Mouse (Mus musculus): ENCODE measurements around the gene Doc2b. TPM values are rescaled to one million over a fixed set of nuclear protein-coding genes. Genes with fewer than 3 reads are reported as not detected.

Doc2b gene
- polyA plus RNA-seq, 1 experiment from 2014 or later = 1.2 TPM

- WGBS = 88% methylated on average over 8 of the region's 8 CpGs
- no peak overlapping the region for H3K4me2 ChIP-seq (replicated peaks; ENCODE audit: low read depth, low read length)
- H3K4me3 ChIP-seq (ENCODE audit: low read length) = no peak overlapping the region
- no peaks in the 10 kb centered on the region for H3K9me3 ChIP-seq (ENCODE audit: control insufficient read depth, low read length)
- 0 out of 2 replicates have a peak, but pooled peaks cover 3% of the 10 kb centered on the region for H3K4me1 ChIP-seq (ENCODE audit: control insufficient read depth, insufficient read depth, low read length)
- ATAC-seq (ENCODE audit: low FRiP score, low TSS enrichment) = no peak
- H3K27me3 ChIP-seq (ENCODE audit: control insufficient read depth, insufficient read depth, low read length) = no peaks in the 10 kb centered on the region
- no peak overlapping the region for H3K9ac ChIP-seq (ENCODE audit: low read depth, low read length)
- peaks cover 94% of the 10 kb centered on the region for H3K36me3 ChIP-seq (ENCODE audit: control insufficient read depth, insufficient read depth, low read length)
- H3K27ac ChIP-seq (ENCODE audit: low read depth, low read length) = no peak overlapping the region
Observed at GRCm38 (mm10) chr11:75756687-75757086, 39.2 kb downstream of the Doc2b start.

- Histone ChIP-seq H3K9ac (ENCODE audit: low read depth, low read length) (no peak overlapping the region), H3K4me1 (ENCODE audit: control insufficient read depth, insufficient read depth, low read length) (peaks cover 3% of the 10 kb centered on the region; the same call in 1 of the 2 replicates), H3K27ac (ENCODE audit: low read depth, low read length) (no peak overlapping the region), H3K4me3 (ENCODE audit: low read length) (no peak overlapping the region), H3K9me3 (ENCODE audit: control insufficient read depth, low read length) (no peaks in the 10 kb centered on the region), H3K27me3 (ENCODE audit: control insufficient read depth, insufficient read depth, low read length) (no peaks in the 10 kb centered on the region), H3K4me2 (replicated peaks; ENCODE audit: low read depth, low read length) (no peak overlapping the region), H3K36me3 (ENCODE audit: control insufficient read depth, insufficient read depth, low read length) (peaks cover 49% of the 10 kb centered on the region)
- no peak for ATAC-seq (ENCODE audit: low FRiP score, low TSS enrichment)
- WGBS = 79% methylated on average over 4 of the region's 4 CpGs
Observed at GRCm38 (mm10) chr11:75751082-75751481, 44.8 kb downstream of the Doc2b start.

GRCm38 (mm10) chr11:75750537-75750936 lies 45.3 kb downstream of the Doc2b start:
- Histone ChIP-seq H3K4me2 (replicated peaks; ENCODE audit: low read depth, low read length) (no peak overlapping the region), H3K36me3 (ENCODE audit: control insufficient read depth, insufficient read depth, low read length) (peaks cover 44% of the 10 kb centered on the region), H3K27ac (ENCODE audit: low read depth, low read length) (no peak overlapping the region), H3K4me3 (ENCODE audit: low read length) (no peak overlapping the region), H3K9me3 (ENCODE audit: control insufficient read depth, low read length) (no peaks in the 10 kb centered on the region), H3K4me1 (ENCODE audit: control insufficient read depth, insufficient read depth, low read length) (peaks cover 3% of the 10 kb centered on the region; the same call in 1 of the 2 replicates), H3K27me3 (ENCODE audit: control insufficient read depth, insufficient read depth, low read length) (no peaks in the 10 kb centered on the region), H3K9ac (ENCODE audit: low read depth, low read length) (no peak overlapping the region)
- WGBS = 85% methylated on average over 1 of the region's 1 CpGs
- no peak for ATAC-seq (ENCODE audit: low FRiP score, low TSS enrichment)

GRCm38 (mm10) chr11:75744761-75745160 lies 51.1 kb downstream of the Doc2b start:
- H3K36me3 ChIP-seq (ENCODE audit: control insufficient read depth, insufficient read depth, low read length) = peaks cover 14% of the 10 kb centered on the region; the same call in 1 of the 2 replicates
- H3K27me3 ChIP-seq (ENCODE audit: control insufficient read depth, insufficient read depth, low read length) = no peaks in the 10 kb centered on the region
- H3K4me2 ChIP-seq (replicated peaks; ENCODE audit: low read depth, low read length) = no peak overlapping the region
- no peak overlapping the region for H3K4me3 ChIP-seq (ENCODE audit: low read length)
- WGBS = 94% methylated on average over 3 of the region's 3 CpGs
- H3K9me3 ChIP-seq (ENCODE audit: control insufficient read depth, low read length) = no peaks in the 10 kb centered on the region
- H3K9ac ChIP-seq (ENCODE audit: low read depth, low read length) = no peak overlapping the region
- no peak for ATAC-seq (ENCODE audit: low FRiP score, low TSS enrichment)
- no peak overlapping the region for H3K27ac ChIP-seq (ENCODE audit: low read depth, low read length)
- peaks cover 4% of the 10 kb centered on the region for H3K4me1 ChIP-seq (ENCODE audit: control insufficient read depth, insufficient read depth, low read length)

GRCm38 (mm10) chr11:75741615-75742014 lies 54.2 kb downstream of the Doc2b start:
- H3K27ac ChIP-seq (ENCODE audit: low read depth, low read length) = no peak overlapping the region
- H3K4me2 ChIP-seq (replicated peaks; ENCODE audit: low read depth, low read length) = no peak overlapping the region
- 81% methylated on average over 3 of the region's 3 CpGs for WGBS
- ATAC-seq (ENCODE audit: low FRiP score, low TSS enrichment) = no peak
- no peak overlapping the region for H3K4me3 ChIP-seq (ENCODE audit: low read length)
- no peak overlapping the region for H3K9ac ChIP-seq (ENCODE audit: low read depth, low read length)
- peaks cover 10% of the 10 kb centered on the region for H3K4me1 ChIP-seq (ENCODE audit: control insufficient read depth, insufficient read depth, low read length)
- no peaks in the 10 kb centered on the region for H3K27me3 ChIP-seq (ENCODE audit: control insufficient read depth, insufficient read depth, low read length)
- H3K9me3 ChIP-seq (ENCODE audit: control insufficient read depth, low read length) = no peaks in the 10 kb centered on the region
- peaks cover 13% of the 10 kb centered on the region; the same call in 1 of the 2 replicates for H3K36me3 ChIP-seq (ENCODE audit: control insufficient read depth, insufficient read depth, low read length)

GRCm38 (mm10) chr11:75740204-75740603 lies 55.6 kb downstream of the Doc2b start:
- no peak overlapping the region for H3K27ac ChIP-seq (ENCODE audit: low read depth, low read length)
- no peak overlapping the region for H3K4me2 ChIP-seq (replicated peaks; ENCODE audit: low read depth, low read length)
- WGBS = 74% methylated on average over 3 of the region's 3 CpGs
- H3K27me3 ChIP-seq (ENCODE audit: control insufficient read depth, insufficient read depth, low read length) = no peaks in the 10 kb centered on the region
- no peaks in the 10 kb centered on the region for H3K9me3 ChIP-seq (ENCODE audit: control insufficient read depth, low read length)
- no peak overlapping the region for H3K4me3 ChIP-seq (ENCODE audit: low read length)
- H3K9ac ChIP-seq (ENCODE audit: low read depth, low read length) = no peak overlapping the region
- peaks cover 13% of the 10 kb centered on the region; the same call in 1 of the 2 replicates for H3K36me3 ChIP-seq (ENCODE audit: control insufficient read depth, insufficient read depth, low read length)
- H3K4me1 ChIP-seq (ENCODE audit: control insufficient read depth, insufficient read depth, low read length) = peaks cover 21% of the 10 kb centered on the region
- no peak for ATAC-seq (ENCODE audit: low FRiP score, low TSS enrichment)

- Histone ChIP-seq H3K4me2 (replicated peaks; ENCODE audit: low read depth, low read length) (no peak overlapping the region), H3K9ac (ENCODE audit: low read depth, low read length) (no peak overlapping the region), H3K9me3 (ENCODE audit: control insufficient read depth, low read length) (no peaks in the 10 kb centered on the region), H3K4me1 (ENCODE audit: control insufficient read depth, insufficient read depth, low read length) (peaks cover 27% of the 10 kb centered on the region), H3K36me3 (ENCODE audit: control insufficient read depth, insufficient read depth, low read length) (peaks cover 13% of the 10 kb centered on the region; the same call in 1 of the 2 replicates), H3K4me3 (ENCODE audit: low read length) (no peak overlapping the region), H3K27me3 (ENCODE audit: control insufficient read depth, insufficient read depth, low read length) (no peaks in the 10 kb centered on the region), H3K27ac (ENCODE audit: low read depth, low read length) (no peak overlapping the region)
- 92% methylated on average over 7 of the region's 7 CpGs for WGBS
- ATAC-seq (ENCODE audit: low FRiP score, low TSS enrichment) = no peak
Observed at GRCm38 (mm10) chr11:75738477-75738821, 57.4 kb downstream of the Doc2b start.

- peaks cover 12% of the 10 kb centered on the region; the same call in 1 of the 2 replicates for H3K36me3 ChIP-seq (ENCODE audit: control insufficient read depth, insufficient read depth, low read length)
- no peak overlapping the region for H3K27ac ChIP-seq (ENCODE audit: low read depth, low read length)
- H3K4me1 ChIP-seq (ENCODE audit: control insufficient read depth, insufficient read depth, low read length) = peaks cover 27% of the 10 kb centered on the region
- no peak overlapping the region for H3K9ac ChIP-seq (ENCODE audit: low read depth, low read length)
- no peak overlapping the region for H3K4me3 ChIP-seq (ENCODE audit: low read length)
- no peaks in the 10 kb centered on the region for H3K9me3 ChIP-seq (ENCODE audit: control insufficient read depth, low read length)
- no peaks in the 10 kb centered on the region for H3K27me3 ChIP-seq (ENCODE audit: control insufficient read depth, insufficient read depth, low read length)
- 65% methylated on average over 2 of the region's 2 CpGs for WGBS
- H3K4me2 ChIP-seq (replicated peaks; ENCODE audit: low read depth, low read length) = no peak overlapping the region
- no peak for ATAC-seq (ENCODE audit: low FRiP score, low TSS enrichment)
Observed at GRCm38 (mm10) chr11:75737806-75738476, 57.9 kb downstream of the Doc2b start.

GRCm38 (mm10) chr11:75736978-75737377 lies 58.9 kb downstream of the Doc2b start:
- H3K27me3 ChIP-seq (ENCODE audit: control insufficient read depth, insufficient read depth, low read length) = no peaks in the 10 kb centered on the region
- no peak overlapping the region for H3K4me3 ChIP-seq (ENCODE audit: low read length)
- no peaks in the 10 kb centered on the region for H3K9me3 ChIP-seq (ENCODE audit: control insufficient read depth, low read length)
- peaks cover 31% of the 10 kb centered on the region for H3K4me1 ChIP-seq (ENCODE audit: control insufficient read depth, insufficient read depth, low read length)
- ATAC-seq (ENCODE audit: low FRiP score, low TSS enrichment) = no peak
- H3K27ac ChIP-seq (ENCODE audit: low read depth, low read length) = no peak overlapping the region
- 52% methylated on average over 3 of the region's 3 CpGs for WGBS
- H3K4me2 ChIP-seq (replicated peaks; ENCODE audit: low read depth, low read length) = no peak overlapping the region
- no peak overlapping the region for H3K9ac ChIP-seq (ENCODE audit: low read depth, low read length)
- H3K36me3 ChIP-seq (ENCODE audit: control insufficient read depth, insufficient read depth, low read length) = peaks cover 10% of the 10 kb centered on the region; the same call in 1 of the 2 replicates
